Mouse (Mus musculus): ENCODE results near the gene Eml4.

Gene Eml4

GRCm38 (mm10) chr17:83350379-83351091 is at the start of gene Eml4:
TSS of gene Eml4 (plus strand) at chr17:83350931.
- peak; percentile 99 for DNase-seq

DNA sequence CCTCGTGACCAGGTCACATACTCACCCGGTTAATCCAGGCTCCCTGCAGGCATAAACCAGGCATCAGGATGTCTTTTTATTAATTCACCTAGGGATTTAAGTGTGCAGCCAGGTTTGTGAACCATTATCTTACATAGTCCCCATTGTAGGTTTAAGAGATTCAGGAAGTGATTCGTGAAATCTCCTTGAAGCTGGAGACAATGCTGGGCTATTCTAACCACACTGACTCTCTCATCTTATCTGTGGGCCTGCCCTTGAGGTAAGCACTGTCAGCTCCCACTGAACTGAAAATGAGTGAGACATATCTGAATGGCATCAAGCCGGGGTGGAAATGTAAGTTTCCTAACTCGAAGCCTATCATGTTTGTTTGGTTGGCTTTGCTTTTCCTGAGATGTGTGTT is 49.3 kb upstream of the Eml4 start:
- DNase-seq = peak; percentile 55

- DNase-seq = peak; percentile 86
Measured at GRCm38 (mm10) chr17:83304089-83304822, 46.5 kb upstream of the Eml4 start.

- DNase-seq = peak; percentile 78
Measured at GRCm38 (mm10) chr17:83306964-83307640, 43.6 kb upstream of the Eml4 start.

- DNase-seq = peak; percentile 71
Measured at GRCm38 (mm10) chr17:83307641-83308296, 43.0 kb upstream of the Eml4 start.

DNA sequence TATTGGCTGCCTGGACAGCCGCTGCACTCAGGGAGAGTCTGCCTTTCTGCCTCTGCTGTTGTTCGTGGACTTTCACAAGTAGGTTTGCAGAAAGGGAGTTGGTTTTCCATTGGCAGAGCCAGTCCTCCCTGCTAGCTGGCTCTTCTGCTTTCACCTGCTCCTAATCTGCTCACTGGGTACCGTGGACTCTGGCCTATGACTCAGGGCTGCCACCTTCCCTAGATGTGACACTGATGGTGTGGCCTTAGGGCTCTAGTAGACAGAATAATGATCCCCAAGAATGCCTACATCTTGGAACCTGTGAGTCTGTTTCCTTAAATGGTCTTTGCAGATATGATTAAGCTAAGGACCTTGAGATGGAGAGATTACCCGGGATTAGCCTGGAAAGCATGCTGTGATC is 42.3 kb upstream of the Eml4 start:
- peak; percentile 62 for DNase-seq

DNA sequence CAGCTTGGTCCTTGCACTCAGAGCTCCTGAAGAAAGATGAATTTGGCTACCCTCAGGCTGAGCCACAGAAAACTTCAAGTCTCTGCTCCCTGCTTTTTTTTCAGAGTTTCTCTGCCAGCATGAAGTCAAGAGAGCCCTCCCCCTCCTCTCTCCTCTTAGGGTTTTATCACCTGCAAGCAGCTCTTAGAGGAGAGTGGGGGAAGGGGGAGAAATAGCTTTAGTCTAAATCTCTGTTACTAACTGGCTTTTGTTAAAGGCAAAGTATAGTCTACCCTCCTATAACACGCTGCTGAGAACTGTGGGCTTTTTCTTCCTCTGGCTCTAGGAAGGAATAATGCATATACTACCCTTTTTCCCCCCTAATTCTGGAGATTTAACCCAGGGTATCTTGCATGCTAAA is 41.5 kb upstream of the Eml4 start:
- peak; percentile 9 for DNase-seq

GRCm38 (mm10) chr17:83311806-83312205 is 38.9 kb upstream of the Eml4 start:
- peak; percentile 89 for DNase-seq

- peak; percentile 97 for DNase-seq
Measured at GRCm38 (mm10) chr17:83312244-83312918, 38.4 kb upstream of the Eml4 start.

DNA sequence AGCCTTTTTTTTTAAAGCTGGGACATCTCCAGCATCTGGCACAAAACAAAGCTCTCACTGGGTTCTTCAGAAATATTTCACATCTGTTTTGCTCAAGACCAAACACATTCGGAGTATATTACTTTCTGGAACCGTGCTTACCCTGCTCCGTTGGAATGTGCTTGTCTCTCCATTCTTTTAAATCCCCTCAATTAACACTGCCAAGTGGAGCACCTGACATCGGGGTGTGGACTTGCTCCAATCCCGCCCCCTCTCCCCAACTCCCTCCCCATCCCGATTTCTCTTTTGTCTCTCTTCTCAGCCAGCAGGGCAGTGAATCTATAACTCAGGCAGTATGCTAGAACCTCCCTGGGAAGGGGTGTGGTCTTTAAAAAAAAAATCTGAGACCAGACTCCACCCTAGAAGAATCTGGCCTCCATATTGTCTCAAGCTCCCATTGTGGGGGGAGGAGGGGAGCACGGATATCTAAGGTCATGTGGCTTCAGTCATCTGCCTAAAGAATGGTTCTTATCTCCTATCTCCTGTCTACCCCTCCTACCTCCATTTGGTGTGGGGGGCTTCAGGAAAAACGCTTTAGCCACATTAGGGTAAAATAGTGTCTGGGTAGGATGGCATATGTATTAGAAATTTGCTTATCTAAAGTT is 37.6 kb upstream of the Eml4 start:
- DNase-seq = peak; percentile 88

- peak; percentile 57 for DNase-seq
Measured at GRCm38 (mm10) chr17:83315476-83315875, 35.3 kb upstream of the Eml4 start.

DNA sequence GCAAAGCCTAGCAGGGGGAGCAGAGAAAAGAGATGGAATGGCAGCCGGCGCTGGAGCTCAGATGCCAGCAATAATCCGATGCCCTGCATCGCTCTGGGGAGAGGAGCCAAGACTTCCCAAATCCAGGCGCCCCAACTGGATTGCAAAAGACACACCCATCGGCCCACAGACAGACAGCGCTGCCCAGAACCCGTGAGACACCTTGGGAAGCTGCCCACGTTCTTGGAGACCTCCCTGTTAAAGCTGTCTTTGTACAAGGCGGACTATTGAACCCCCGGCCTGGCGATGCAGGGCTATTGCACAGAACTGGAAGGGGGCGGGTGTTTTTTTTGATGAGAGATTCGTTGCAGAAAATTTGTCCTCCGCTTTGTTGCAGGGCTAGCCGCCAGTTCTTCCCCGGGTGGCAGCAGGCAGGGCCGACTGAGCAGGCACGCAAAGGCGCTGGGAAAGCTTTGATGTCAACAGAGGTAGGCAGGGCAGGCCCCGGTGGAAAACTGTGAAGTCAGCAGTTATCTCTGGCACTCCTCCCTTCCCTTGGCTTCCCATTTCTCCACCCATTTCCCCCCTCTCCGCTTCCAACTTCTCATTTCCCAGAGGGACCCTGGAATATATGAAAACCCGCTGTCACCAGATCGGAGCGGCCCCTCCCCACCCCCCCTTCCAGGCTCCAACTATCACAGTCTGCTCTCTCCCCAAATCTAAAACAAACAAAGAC is 28.0 kb upstream of the Eml4 start:
- peak; percentile 98 for DNase-seq

DNA sequence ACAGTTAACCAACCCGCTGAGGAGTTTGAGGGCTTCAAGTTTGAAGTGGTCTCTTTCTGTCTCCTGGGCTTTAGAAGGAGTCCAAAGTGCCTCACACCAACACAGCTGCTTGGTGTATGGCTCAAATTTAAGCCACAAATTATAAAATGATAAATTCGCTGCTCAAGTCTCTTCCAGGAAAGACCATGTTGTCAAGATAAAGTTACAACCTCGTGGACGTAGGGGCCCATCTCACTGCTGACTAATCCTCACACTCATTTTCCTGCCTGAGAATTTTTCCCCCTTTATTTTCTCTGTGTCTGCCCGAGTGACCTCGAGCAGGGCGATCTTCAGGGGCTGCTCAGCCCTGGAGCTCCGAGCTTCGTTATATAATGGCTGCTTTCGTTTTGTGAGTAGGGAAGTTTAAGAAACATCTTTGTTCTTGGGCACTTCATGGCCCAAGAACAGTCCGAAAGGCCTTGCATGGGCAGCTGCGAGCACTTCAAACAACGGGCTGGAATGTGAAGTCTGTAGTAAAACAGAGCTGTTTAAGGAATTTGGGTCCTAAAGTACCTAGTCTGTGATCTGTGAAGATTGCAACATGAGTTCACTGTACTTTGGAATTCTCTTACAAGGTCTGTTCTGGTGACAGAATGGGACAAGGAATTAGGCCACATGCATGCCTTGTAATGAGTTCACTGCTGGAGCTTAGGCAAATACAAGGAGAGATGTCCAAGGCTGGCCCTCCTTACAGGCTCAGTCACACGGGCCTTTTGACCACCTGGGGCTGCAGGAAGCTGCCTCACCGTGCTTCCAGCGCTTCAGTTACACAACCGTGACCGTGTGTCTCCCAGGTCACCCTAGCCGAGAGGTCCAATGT is 27.1 kb upstream of the Eml4 start:
- DNase-seq = peak; percentile 91

- peak; percentile 93 for DNase-seq
Measured at GRCm38 (mm10) chr17:83324269-83324616, 26.5 kb upstream of the Eml4 start.

DNA sequence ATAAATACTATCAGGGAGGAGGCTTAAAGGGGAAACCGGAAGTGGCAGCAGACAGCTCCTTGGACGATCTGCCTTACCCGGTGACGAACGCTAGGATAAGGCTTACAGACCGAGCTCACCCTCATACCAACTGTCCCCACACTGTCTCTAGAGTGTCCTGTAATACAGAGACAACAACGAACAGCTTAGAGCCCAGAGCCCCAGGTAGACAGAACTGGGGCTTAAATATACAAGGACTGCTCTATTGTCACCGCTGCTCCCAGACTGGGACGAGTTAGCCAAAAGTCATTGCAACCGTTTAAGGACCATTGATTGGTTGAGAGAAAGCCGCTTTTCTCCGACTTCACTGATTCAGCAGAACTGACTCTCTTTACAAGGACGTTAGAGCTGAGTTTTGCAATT is 15.5 kb upstream of the Eml4 start:
- no peak for DNase-seq

- DNase-seq = no peak
Measured at GRCm38 (mm10) chr17:83337051-83337898, 13.5 kb upstream of the Eml4 start.

DNA sequence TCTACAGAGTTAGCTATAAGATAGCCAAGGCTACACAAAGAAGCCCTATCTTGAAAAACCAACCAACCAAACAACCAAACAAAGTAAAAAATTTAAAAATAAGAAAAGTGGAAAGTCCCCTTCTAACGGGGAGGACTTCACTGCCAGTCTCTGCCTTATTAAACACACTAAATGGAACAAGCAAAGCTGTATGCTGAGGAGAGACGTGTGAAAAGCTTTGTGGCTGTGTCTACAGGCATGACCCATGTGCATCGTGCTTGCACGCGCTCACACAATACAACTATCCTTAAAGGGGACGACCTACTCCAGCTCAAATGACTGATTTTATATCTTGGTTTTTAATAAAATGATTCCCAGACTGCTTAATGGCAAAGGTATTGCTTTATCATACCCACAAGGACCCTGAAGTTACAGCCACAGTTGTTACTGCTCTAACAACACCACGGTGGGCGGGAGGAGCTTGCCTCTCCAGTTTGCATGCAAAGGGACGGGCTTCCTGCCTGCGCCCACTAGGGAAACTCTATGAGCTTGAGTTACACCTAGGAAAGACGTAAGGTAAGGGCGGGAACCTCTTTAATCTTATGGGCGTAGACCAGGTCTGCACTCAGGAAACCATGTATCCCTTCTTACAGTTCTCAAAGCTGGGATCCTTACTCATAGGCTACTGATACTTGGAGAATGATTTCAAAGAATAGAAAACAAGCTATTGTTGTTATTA is 11.2 kb upstream of the Eml4 start:
- DNase-seq = no peak

DNA sequence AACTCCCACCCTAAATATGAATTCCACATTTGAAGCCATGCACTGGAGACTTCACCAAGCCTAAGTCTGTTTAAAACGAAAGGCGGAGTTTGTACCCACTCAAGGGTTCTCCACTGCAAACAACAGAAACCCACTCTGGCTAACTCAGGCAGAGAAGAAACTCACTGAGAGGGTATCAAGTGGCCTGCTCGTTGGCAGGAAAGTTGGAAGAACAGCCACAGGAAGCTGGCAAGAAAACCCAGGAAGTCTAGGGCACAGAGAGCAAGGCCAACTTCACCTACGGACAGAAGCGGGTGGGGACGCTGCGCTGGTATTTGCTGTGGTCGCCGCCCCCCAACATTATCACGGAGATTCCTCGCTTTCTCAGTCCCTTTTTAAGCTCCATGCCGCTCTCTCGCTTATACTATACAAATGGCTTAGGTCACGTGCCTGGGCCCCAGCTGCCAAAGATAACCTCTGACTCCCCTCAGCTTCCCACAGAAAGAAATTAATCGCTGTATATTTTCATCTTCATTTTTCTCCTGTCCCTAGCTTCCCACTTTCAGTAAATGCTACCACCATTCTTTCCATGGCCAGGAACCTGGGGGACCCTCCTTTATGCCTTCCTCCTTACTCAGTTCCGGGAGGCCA is 9.7 kb upstream of the Eml4 start:
- DNase-seq = no peak

Data from heart, adult 11 months (tissue).